Mouse (Mus musculus): Measurements from ENCODE around the gene Mcat.
A peak's percentile ranks its signal among the peaks of the same experiment; 100 is the strongest.

Mcat gene

DNA sequence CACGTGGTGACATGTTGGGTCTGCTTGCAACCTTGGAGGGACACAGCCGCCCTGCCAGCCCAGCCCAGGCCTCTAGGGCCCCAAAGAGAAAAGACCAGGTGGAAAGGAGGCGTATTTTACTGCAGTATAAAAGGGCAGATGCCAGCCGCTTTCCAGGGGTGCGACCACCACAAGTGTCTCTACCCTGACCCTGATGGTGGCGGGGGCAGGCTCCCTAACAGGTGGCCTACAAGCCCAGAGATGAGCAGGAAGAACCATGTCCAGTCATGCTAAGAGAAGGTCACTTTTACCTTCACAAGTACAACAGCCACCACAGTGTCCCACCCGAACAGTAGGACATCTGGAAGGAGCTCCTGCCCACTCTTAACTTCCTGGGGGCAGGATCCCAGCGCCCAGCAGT is 12.0 kb upstream of the Mcat start:
- DNase-seq (ENCODE audit: low spot score): no peak

DNA sequence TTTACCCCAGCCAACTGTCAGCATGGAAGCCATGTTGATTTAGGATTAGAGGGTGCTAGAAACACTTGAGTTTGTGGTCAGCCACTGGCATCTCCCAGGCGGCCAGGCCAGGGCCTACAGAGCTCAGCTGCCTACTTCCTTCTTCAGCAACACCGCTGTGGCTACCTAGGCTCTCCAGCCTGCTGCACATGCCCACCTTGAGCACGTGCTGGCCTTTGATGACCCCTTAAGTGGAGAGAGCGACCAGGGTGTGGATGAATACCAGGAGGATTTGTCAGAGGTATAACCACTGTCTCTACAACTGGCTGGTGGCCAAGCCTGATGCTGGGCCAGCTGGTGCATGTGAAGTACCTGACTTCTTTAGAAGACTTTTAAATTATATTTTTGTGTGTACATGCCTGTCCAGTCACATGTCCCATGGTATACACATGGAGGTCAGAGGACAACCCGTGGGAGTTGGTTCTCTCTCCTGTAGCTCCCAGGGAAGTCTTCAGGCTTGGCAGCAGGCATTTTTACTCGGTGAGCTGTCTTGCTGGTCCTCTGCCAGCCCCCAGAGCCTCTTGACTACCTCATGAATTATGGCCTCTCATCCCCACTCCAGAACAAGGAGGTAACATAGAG is 11.3 kb upstream of the Mcat start:
- no peak for DNase-seq (ENCODE audit: low spot score)

DNA sequence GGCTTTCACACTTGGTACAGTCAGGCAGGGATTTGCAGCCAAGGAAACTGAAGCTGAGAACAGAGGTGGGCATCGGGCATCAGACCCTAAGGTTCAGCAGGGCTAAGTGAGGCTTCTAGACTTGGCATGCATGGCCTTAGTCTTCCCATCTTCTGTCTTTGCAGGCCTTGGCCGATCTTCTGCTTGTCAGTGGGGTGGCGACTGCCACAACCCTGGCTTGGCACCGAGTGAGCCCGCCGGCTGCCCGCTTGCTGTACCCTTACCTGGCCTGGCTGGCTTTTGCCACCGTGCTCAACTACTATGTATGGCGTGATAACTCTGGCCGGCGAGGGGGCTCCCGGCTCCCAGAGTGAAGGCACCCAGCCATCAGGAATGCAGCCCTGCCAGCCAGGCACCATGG is 10.0 kb upstream of the Mcat start:
- no peak for DNase-seq (ENCODE audit: low spot score)

DNA sequence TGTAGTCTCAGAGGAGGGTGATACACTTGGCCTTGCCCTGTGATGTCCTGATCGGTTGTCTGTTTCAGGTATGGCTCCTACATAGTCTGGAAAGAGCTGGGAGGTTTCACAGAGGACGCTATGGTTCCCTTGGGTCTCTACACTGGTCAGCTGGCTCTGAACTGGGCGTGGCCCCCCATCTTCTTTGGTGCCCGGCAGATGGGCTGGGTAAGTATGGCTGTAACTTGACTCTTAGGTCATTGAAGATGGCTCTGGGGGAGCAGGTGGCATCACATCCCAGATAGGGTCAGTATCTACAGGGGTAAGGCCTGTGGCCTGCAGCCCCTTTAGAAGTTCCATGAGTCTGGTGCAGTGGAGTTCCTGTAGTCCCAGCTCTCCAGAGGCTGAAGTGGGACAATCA is 8.5 kb upstream of the Mcat start:
- no peak for DNase-seq (ENCODE audit: low spot score)

DNA sequence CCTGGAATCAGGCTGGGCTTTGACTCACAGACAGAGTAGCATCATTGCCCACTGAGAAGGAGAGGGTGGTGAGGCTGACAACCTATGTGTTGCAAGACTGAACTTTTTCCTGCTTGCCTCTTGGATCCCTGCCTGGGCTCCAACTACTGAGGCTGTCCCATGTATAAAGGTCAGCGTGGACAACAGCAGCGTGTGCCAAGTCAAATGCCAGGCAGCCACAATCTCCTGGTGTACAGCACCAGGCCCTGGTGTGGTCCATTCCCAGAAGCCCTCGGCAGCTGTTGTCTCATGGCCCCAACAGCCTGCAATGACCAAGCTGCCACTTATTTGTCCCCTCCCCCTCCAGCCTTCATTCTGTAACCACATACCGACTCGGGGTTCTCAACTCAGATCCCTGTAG is 8.0 kb upstream of the Mcat start:
- no peak for DNase-seq (ENCODE audit: low spot score)

DNA sequence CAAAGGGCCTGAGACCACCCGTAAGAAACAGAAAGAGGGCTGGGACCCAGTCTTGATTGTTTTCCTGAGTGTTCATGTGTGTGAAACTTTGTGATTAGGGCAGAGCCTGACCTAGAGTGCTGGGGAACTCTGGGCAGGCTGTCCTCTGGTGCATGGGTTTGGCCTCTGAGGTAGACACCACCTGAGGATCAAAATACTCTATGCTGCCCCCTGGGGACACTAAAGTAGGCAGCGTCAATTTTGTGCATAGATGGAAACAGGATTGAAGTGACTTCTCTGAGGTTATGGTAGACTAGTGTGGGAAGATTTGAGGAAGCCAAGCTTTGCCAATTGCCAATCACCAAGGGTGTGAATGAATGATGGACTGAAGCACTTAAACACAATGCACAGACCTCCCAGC is 7.1 kb upstream of the Mcat start:
- DNase-seq (ENCODE audit: low spot score): no peak

DNA sequence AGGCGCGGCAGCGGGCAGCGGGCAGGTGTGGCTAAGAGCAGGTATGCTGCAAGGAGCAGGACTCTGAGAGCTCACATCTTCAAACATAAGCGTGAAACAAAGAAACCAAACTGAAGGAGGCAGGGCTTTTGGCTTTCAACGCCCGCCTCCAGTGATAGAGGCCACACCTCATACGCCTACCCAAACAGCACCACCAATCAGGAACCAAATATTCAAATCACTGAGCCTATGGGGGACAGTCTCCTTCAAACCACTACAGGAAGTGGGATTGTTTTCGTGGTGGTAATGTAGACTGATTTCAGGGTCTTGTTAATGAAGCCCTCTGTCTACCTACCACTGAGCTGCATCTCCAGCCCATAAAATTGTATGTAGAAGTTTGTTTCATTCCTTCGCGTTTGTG is 6.1 kb upstream of the Mcat start:
- no peak for DNase-seq (ENCODE audit: low spot score)

DNA sequence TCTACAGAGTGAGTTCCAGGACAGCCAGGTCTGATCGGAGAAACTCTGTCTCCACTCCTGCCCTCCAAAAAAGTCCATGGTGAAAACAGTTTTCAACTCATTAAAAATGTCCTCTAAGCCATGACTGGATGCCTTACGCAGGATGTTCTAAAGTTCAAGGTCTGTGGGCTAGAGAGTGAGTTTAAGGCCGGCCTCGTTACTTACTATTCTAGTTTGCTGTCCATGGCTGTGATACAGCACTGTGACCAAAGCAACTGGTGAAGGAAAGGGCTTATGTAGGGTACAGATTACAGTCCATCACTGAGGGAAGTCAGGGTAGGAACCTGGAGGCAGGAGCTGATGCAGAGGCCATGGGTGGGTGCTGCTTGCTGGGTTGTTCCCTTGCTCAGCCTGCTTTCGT is 5.0 kb upstream of the Mcat start:
- DNase-seq (ENCODE audit: low spot score): no peak

DNA sequence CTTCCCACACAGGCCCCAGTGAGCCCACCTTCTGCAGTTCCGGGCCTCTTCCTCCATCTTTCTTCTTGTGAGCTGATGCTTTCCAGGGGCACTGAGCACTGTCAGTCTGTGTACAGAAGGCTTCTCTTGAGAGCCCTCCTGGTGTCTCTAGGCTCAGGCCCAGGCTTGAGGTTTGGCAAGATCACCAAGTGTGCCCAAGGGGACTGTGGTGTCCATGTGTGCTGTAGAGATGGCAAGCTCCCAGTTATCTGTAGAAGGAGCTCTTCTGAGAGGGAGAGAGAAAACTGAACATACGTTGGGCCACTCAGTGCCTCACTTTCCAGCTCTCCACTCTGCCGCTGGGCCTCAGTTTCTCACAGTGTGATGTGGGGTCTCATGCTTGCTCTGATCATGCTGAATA is 4.1 kb upstream of the Mcat start:
- DNase-seq (ENCODE audit: low spot score): no peak

DNA sequence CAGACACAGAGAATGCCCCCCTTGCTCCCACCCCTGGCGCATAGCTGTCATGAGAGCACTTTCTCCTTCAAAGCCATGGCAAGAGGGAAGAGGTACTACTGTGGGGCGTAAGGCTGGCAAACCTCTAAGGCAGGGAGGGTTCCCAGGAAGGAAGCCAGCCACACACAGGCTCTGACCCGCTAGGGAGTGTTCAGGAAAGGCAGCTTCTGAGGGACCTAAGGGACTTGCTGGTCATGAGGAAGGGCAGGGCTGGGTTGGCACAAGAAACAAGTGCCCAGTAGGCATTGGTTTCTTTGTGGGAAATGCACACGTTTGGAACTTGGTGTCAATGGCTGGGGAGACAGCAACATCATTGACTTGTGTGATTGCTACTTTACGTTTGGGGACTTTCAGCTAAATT is 2.4 kb upstream of the Mcat start:
- no peak for DNase-seq (ENCODE audit: low spot score)

DNA sequence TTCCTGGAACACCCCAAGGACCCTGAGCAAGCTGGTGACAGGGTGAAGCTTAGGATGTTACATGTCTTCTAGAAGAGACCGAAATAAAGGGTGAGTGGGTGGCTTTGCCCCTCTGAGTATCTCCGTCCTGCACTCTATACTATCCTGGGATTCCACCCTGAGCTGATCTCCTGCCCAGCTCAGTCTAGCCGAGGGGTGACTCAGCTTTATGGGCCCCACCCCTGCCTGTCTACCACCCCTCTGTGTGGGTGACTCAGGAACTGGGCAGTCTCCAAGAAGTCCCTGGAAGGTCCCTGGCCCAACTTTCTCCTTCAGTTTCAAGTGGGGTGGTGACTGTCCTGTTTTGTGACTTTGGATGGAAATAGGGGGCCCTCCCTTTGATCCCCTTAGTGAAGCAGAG is 1.8 kb upstream of the Mcat start:
- peak; percentile 71 for DNase-seq (ENCODE audit: low spot score)

DNA sequence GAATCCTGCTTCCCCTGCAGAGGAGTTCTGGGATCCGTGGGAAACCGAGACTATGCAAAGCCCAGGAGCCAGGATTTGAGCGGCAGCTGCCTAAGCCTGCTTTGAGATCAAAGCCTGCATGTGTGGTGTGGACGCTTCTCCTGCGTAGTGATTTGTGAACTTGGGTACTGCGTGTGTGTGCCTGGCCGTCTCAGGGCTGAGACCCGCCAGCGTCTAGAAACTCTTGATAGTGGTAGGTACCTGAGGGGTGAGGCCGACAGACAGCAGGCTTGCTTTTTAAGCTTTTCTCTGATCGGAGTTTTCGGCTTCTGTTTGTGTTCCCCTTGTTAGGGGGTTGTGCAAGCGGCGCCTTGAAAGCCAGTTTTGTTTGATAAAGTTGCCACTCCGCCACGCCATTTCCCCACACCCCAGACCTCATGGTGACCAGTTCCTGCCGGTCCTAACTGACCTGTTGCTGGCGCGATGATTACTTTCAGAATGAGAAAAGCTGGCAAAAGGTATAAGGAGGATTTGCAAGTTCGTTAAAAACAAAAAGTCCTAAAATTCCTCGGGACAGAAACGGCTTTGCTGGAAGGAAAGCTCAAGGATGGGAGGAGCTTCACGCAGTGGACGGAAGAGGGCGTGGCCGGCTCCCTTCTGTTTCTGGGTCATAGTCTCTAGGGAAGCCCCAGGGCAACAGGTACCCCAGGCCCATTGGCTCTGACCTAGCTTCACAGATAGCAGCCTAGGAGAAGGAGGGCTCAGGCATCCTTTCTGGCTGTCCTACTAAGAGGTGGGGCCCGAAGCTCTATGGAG is 467 bp upstream of the Mcat start:
- DNase-seq (ENCODE audit: low spot score): peak; percentile 54

DNA sequence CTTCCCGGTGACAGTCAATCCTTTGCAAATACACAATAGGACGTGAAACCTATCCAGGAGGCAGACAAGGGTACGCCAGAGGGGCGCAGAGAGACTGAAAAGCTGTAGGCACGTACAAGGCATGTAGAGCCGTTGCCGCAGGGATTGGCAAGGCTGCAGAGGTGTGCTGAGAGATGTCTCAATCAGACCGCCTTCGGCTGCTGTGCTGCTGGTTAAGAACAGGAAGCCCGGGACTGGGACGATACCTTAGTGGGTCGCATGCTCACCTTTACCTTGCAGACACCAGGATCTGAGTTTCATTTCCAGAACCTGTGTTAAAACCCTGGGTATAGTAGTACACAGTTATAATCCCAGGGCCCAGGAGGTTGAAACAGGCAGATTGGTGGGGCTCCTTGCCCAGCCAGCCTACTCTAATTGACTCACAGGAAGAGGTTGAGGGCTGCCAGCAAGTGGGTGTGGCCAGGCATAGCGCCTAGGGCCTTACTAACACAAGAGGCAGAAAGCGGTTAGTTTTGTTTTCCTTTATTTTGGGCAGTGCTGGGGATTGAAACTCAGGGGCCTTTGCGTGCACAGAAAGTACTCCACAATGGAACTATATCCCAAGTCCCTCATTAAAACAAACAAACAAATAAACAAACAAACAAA is 839 bp downstream of the Mcat start:
- peak; percentile 67 for DNase-seq (ENCODE audit: low spot score)

DNA sequence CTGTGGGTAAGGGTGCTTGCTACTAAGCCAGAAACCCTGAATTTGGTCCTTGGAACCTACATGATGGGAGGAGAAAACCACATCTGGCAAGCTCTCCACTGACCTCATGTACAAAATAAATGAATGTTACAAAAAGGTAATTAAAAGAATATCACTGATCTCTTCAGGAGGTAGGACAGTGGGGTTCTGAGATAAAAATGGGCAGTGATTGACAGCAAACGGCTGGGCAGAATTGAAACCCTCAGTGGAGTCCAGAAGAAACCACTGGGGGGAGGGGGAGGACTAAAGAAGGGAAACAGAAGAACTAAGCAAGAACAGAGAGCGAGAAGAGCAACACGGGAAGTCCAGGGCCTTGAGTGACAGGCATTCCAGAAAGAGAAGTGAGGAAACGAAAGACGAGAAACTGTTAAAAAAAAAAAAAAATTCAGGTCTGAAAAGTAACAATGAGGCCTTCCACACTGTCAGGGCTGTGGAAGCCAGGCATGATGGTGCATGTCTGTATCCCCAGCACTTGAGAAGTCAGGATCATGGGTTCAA is 2.6 kb downstream of the Mcat start:
- DNase-seq (ENCODE audit: low spot score): no peak

DNA sequence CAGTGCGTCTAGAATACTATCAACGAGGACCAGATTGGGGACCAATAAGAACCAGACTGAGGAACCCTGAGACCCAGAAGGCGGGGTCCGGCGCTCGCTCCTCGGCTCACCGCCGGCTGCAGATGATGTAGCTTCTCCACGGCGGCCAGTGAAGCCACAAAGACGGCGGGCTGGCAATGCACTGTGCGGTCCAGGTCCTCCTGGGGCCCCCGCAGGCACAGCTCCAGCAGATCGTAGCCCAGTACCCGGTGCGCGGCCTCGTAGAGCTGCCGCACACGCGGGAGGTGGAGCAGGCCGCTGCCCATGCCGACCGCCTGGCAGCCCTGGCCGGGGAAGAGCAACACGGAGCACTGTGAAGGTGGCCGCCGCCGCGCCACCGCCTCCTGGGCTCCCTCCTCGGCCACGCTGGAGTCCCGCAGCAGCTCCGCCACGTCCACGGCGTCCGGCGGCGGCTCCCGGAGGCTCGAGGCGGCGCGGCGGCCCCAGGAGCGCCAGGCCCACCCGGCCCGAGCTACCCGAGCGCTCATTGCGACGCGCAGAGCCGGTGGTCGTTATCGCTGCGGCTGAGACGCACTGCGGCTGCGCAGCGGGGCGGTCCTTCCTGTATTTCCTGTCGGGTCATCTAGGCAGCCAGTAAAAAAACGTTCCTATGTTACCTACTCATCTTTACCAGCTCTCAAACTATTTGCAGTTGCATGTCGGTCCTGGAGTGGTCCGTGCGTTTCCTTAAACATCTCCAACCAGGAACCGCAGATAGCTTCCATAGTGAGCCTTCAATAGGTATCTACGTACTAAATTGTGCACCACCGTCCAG is 8.2 kb downstream of the Mcat start:
- peak; percentile 85 for DNase-seq (ENCODE audit: low spot score)

DNA sequence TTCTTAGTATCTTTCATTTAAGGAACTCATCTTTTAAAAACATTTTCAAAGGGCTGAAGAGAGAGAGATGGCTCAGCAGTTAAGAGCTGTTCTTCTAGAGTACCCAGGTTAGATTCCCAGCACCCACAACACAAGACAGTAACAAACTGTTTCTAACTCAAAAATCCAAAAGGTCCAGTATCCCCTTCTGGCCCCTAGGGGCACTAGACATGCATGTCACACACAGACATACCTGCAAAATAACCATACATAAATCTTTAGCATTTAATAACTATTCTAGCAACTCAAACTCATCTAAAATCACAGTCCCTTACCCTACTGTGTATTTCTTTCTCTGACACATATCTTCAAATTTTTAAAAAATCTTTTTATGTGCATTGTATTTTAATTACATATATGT is 9.8 kb downstream of the Mcat start:
- DNase-seq (ENCODE audit: low spot score): no peak

DNA sequence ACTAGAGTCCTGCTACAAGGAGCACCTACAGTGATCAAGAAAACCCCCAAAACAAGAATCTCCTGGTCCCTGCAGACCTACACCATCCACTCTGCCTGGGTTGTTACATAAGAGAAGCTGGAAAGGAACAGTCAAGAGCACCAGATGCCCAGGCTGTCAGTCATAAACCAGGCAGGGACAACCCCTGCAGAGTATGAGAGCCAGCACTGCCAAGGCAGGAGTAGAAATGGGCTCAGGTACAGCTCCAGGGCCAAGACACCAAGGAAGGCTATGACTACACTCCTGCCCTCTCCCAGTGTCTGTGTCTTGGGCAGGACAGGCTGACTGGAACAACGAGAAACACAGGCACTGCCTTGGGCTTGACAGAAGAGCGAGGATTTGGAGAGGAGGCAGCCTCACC is 13.4 kb downstream of the Mcat start:
- DNase-seq (ENCODE audit: low spot score): no peak

DNA sequence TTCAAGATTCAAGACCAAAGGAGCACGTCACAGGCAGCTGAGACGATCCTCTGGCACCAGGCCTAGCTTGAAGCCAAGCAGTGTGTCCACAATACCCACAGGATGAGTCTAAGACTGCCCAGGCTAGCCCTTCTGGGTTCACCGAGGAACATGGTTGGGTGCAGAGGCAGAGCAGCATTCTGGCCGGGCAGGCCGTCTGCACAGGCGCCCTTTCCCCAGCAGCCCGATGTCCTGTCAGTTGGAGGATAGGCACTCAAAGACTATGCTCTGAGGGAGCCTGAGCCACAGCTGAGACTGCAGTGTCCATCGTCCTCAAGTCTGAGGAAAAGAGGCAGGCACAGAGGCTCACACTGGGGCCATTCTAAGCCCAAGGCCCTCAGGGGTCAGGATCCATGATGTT is 16.4 kb downstream of the Mcat start:
- no peak for DNase-seq (ENCODE audit: low spot score)

DNA sequence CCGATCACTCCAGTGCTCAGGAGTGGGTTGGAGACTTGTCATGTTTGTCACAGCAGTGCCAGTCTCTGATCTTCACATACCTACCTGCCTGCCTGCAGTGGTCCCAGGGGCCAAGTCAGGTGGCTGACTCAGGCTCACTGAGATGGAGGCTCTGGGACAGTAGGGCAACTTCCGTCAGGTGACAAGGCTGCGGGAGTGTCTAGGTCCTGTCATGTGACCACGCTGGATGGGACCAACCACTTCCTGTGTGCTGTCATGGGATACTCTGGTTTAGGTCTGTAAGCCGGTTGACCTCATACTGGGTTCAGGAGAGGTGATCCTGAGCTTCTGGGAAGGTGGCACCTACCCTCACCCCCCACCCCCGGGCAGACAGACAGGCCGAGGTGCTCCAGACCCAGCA is 17.6 kb downstream of the Mcat start:
- no peak for DNase-seq (ENCODE audit: low spot score)

DNA sequence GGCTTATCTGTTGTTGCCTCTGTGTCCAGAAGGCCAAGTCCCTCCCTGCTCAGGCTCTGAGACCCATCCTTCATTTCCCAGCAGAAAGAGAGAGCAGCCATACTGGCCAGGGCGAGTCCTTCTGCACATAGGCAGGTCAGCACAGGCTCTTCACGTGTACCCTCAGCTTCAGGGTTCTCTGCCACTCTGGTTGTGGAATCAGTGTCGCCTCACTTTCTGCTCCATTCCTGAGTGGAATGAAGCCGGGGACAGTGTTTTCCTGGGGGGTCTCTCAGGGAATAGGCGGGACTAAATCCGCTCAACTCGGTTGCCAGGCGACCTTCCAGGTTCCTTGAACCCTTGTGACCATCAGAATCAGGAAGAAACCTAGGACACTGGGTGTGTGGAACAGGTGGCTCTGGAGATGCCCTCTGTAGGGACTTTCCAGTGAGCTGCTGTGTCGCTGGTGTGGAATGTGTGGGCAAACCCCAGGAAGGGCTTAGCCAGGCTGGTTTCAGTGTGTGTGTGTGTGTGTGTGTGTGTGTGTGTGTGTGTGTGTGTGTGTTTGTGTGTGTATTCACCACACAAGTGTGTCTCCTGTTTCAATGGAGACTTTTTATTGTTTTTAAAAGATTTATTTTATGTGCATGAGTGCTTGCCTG is 21.8 kb downstream of the Mcat start:
- DNase-seq (ENCODE audit: low spot score): no peak

DNA sequence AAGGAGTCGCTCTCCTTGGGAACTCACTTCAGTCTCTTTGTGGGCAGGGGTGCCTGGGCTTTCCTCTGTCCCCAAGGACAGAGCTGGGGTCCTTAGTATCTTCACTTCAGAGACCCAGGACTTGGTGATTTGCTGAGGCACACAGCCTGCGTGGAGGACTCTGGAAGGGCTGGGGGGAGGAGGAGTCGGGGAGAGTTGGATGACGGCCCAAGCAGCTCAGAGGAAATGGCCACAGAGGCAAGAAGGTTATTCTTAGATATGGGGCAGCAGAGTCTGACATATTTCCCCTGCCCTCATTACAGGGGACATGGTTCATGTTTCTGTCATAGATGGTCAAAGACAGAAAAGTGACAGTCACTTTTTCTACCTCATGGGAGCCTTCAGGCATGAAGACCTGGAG is 23.7 kb downstream of the Mcat start:
- no peak for DNase-seq (ENCODE audit: low spot score)

DNA sequence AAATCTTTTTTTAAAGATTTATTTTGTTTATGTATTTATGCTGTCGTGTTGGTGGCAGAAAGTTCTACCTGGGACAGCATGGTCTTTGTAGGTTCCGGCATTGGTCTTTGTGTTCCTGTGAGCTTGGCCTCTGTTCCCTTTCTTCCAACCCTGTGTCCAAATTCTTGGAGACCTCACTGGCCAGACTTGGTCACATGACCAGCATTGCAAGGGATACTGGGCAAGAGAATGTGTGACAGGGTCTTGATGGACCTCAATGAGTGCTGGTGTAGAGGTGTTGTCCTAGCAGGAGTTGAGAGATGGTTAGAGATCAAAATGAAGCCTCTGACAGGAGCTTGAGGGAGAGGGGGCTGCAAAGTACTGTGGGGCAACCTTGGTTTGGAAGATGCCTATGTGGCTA is 24.7 kb downstream of the Mcat start:
- DNase-seq (ENCODE audit: low spot score): no peak
